ENCODE assay signal across 22 mouse cellular contexts in the genomic region with DNA sequence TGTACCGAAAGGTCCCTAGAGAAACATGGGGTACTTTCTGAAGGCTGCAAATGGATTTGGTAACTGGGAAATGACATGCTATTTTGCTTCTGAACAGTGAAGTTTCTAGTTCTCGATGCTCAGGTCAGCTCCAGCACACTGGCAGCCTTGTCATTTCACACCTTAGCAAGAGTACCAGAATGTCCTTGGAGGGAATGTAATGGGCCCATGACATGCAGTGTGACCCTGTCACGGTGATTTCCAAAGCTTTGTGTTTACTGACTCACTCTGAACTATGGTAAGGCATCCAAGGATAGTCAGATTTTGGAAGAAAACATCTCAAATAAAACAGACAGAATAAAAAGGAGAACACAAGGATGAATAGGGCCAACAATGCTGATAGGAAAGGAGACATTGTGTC. TPM values are rescaled to one million over a fixed set of nuclear protein-coding genes. Genes with fewer than 3 reads are reported as not detected.
DNase-seq lines count a peak whose midpoint lies in the region; ATAC-seq and TF ChIP-seq lines count a peak whose summit lies in the region.
"Had no signal": no experiment of that assay in that cellular context is flagged by ENCODE, and none has a peak within 500 bp of the region (broad histone marks: within the 10 kb centered on the region; RNA-seq: fewer than 3 reads in every experiment).

No protein-coding gene starts in this region.

- DNase-seq in heart, adult 8-10 months (ENCODE audit: low spot score): no peak
- no peak for DNase-seq in MEL (ENCODE audit: low read depth, low spot score)
- peak; percentile 19 to 49 for DNase-seq in adrenal gland, postnatal 36 days
- no peak for DNase-seq in liver, embryonic 14.5 days (ENCODE audit: low read depth in 3 of 3, low spot score in 3 of 3)
- DNase-seq in forebrain, postnatal 0 days: no peak
- DNase-seq in left cerebral cortex, postnatal 4 days: no peak
- DNase-seq in kidney, adult 2 months: no peak
- DNase-seq: cerebellum, adult 9-10 months; gastrocnemius, postnatal 25 days; heart, adult 18-20 months; kidney, adult 9 months; kidney, postnatal 14 days; right cerebral cortex, postnatal 14 days had no signal

- no peaks in the 10 kb centered on the region for H3K9me3 ChIP-seq in heart, embryonic 12.5 days (replicated peaks)
- no peaks in the 10 kb centered on the region for H3K9me3 ChIP-seq in MEL (replicated peaks; ENCODE audit: insufficient read depth, low read length)
- no peaks in the 10 kb centered on the region for H3K9me3 ChIP-seq in liver, embryonic 14.5 days (ENCODE audit: control insufficient read depth, low read length)
- no peaks in the 10 kb centered on the region for H3K9me3 ChIP-seq in forebrain, postnatal 0 days (ENCODE audit: low read length)
- H3K9me3 ChIP-seq: forebrain, embryonic 13.5 days; hindbrain, embryonic 10.5 days; intestine, embryonic 15.5 days; limb, embryonic 10.5 days; midbrain, embryonic 13.5 days had no signal

- TF ChIP-seq CTCF in MEL (IDR thresholded peaks at IDR 0.05 in 2 of 3, conservative IDR thresholded peaks at IDR 0.05 in 1 of 3; ENCODE audit: control insufficient read depth in 1 of 3, insufficient read depth in 1 of 3, low read depth in 2 of 3, low read length in 3 of 3, poor library complexity in 1 of 3, severe bottlenecking in 1 of 3): no peak
- TF ChIP-seq CTCF in liver, embryonic 14.5 days (IDR thresholded peaks at IDR 0.05; ENCODE audit: low read depth): no peak
- no peak for TF ChIP-seq CTCF in forebrain, postnatal 0 days (IDR thresholded peaks at IDR 0.05; ENCODE audit: low read depth)
- no peak for TF ChIP-seq CTCF in kidney, adult 2 months (conservative IDR thresholded peaks at IDR 0.05; ENCODE audit: insufficient read depth, insufficient read length, low read depth, low read length)

- no peaks in the 10 kb centered on the region for H3K27me3 ChIP-seq in heart, embryonic 12.5 days (replicated peaks)
- H3K27me3 ChIP-seq in MEL (ENCODE audit: control insufficient read depth in 1 of 2, insufficient read depth in 2 of 2, low read length in 2 of 2): no peaks in the 10 kb centered on the region
- H3K27me3 ChIP-seq in liver, embryonic 14.5 days (ENCODE audit: control insufficient read depth, insufficient read depth, low read length): no peaks in the 10 kb centered on the region
- no peaks in the 10 kb centered on the region for H3K27me3 ChIP-seq in forebrain, postnatal 0 days (ENCODE audit: insufficient read depth, low read length)
- H3K27me3 ChIP-seq in kidney, adult 2 months (replicated peaks; ENCODE audit: control insufficient read depth, insufficient read depth, low read length): no peaks in the 10 kb centered on the region
- H3K27me3 ChIP-seq: forebrain, embryonic 13.5 days; intestine, embryonic 15.5 days; midbrain, embryonic 13.5 days had no signal

- no peak overlapping the region for H3K9ac ChIP-seq in heart, embryonic 12.5 days
- H3K9ac ChIP-seq in MEL (ENCODE audit: control insufficient read depth, low read depth, low read length, poor library complexity, severe bottlenecking): no peak overlapping the region
- no peak overlapping the region for H3K9ac ChIP-seq in liver, embryonic 14.5 days (replicated peaks)
- no peak overlapping the region for H3K9ac ChIP-seq in forebrain, postnatal 0 days
- H3K9ac ChIP-seq: forebrain, embryonic 13.5 days; intestine, embryonic 15.5 days; midbrain, embryonic 13.5 days had no signal

- intact Hi-C loops in left cerebral cortex, postnatal 4 days (cut with DNase I): no loop called here

- no peak for TF ChIP-seq RAD21 in MEL (IDR thresholded peaks at IDR 0.05; ENCODE audit: low read depth, low read length)

- H3K36me3 ChIP-seq in heart, embryonic 12.5 days: peaks cover 5% of the 10 kb centered on the region; the same call in 1 of the 2 replicates
- H3K36me3 ChIP-seq in MEL (ENCODE audit: control insufficient read depth in 1 of 2, insufficient read depth in 2 of 2, low read length in 2 of 2): peaks cover 0 to 21% of the 10 kb centered on the region in 2 experiments; a peak in 2 of 4 replicates
- H3K36me3 ChIP-seq in liver, embryonic 14.5 days (replicated peaks; ENCODE audit: control insufficient read depth, insufficient read depth, low read depth): no peaks in the 10 kb centered on the region
- peaks cover 6% of the 10 kb centered on the region for H3K36me3 ChIP-seq in forebrain, postnatal 0 days (ENCODE audit: insufficient read depth)
- H3K36me3 ChIP-seq in kidney, adult 2 months (ENCODE audit: control insufficient read depth, insufficient read depth, low read length): no peaks in the 10 kb centered on the region; the same call in 1 of the 2 replicates

- ATAC-seq in heart, embryonic 12.5 days (ENCODE audit: insufficient number of reproducible peaks, low FRiP score): peak; percentile 58; the same call in 1 of the 2 replicates
- peak; percentile 18; the same call in 1 of the 2 replicates for ATAC-seq in liver, embryonic 14.5 days (ENCODE audit: insufficient read depth)
- ATAC-seq in forebrain, postnatal 0 days: no peak
- ATAC-seq: activated CD4-positive, CD25-positive, alpha-beta regulatory T cell, adult 4 months; forebrain, embryonic 13.5 days; hindbrain, embryonic 16.5 days; lung, postnatal 0 days; midbrain, embryonic 13.5 days had no signal

- no peaks in the 10 kb centered on the region for H3K79me2 ChIP-seq in MEL (ENCODE audit: control insufficient read depth, insufficient read depth, low read length, poor library complexity)

- no peak for TF ChIP-seq EP300 in MEL (IDR thresholded peaks at IDR 0.05; ENCODE audit: low read depth in 1 of 2, low read length in 2 of 2)
- no peak for TF ChIP-seq EP300 in liver, embryonic 14.5 days (IDR thresholded peaks at IDR 0.05; ENCODE audit: low read depth)

- 70% methylated on average over 3 of the region's 3 CpGs for WGBS in heart, embryonic 12.5 days
- 72% methylated on average over 3 of the region's 3 CpGs for WGBS in liver, embryonic 14.5 days (ENCODE audit: insufficient replicate concordance)
- WGBS in forebrain, postnatal 0 days: 96% methylated on average over 3 of the region's 3 CpGs
- WGBS in kidney, adult 2 months: 89% methylated on average over 3 of the region's 3 CpGs

- peak overlapping the region; percentile 30; the same call in 1 of the 2 replicates for H3K27ac ChIP-seq in heart, embryonic 12.5 days (ENCODE audit: poor library complexity, severe bottlenecking)
- peak overlapping the region; percentile 69 for H3K27ac ChIP-seq in MEL (ENCODE audit: control insufficient read depth, low read depth, low read length)
- peak overlapping the region; percentile 84 for H3K27ac ChIP-seq in liver, embryonic 14.5 days
- H3K27ac ChIP-seq in forebrain, postnatal 0 days (ENCODE audit: low read depth, low read length): no peak overlapping the region
- no peak overlapping the region for H3K27ac ChIP-seq in kidney, adult 2 months (ENCODE audit: insufficient read depth, low read depth, low read length)
- H3K27ac ChIP-seq: forebrain, embryonic 13.5 days; hindbrain, embryonic 10.5 days; intestine, embryonic 15.5 days; limb, embryonic 10.5 days; midbrain, embryonic 13.5 days had no signal

- H3K4me3 ChIP-seq in heart, embryonic 12.5 days: no peak overlapping the region
- no peak overlapping the region for H3K4me3 ChIP-seq in MEL (ENCODE audit: control insufficient read depth in 1 of 2, insufficient read depth in 1 of 2, low read depth in 2 of 2, low read length in 2 of 2)
- H3K4me3 ChIP-seq in liver, embryonic 14.5 days (ENCODE audit: insufficient read depth in 1 of 2, low read depth in 2 of 2, low read length in 2 of 2): no peak overlapping the region
- no peak overlapping the region for H3K4me3 ChIP-seq in forebrain, postnatal 0 days (ENCODE audit: low read depth, low read length)
- H3K4me3 ChIP-seq in kidney, adult 2 months (ENCODE audit: insufficient read depth, low read depth, low read length): no peak overlapping the region
- H3K4me3 ChIP-seq: forebrain, embryonic 13.5 days; hindbrain, embryonic 10.5 days; intestine, embryonic 15.5 days; limb, embryonic 10.5 days; midbrain, embryonic 13.5 days had no signal

- peaks cover 13% of the 10 kb centered on the region for H3K4me1 ChIP-seq in heart, embryonic 12.5 days (replicated peaks)
- peaks cover 16 to 20% of the 10 kb centered on the region in 2 experiments for H3K4me1 ChIP-seq in MEL (ENCODE audit: control insufficient read depth in 1 of 2, insufficient read depth in 2 of 2, low read length in 2 of 2)
- H3K4me1 ChIP-seq in liver, embryonic 14.5 days (replicated peaks; ENCODE audit: control insufficient read depth in 2 of 2, insufficient read depth in 2 of 2, low read length in 1 of 2): peaks cover 18 to 21% of the 10 kb centered on the region in 2 experiments
- no peaks in the 10 kb centered on the region for H3K4me1 ChIP-seq in forebrain, postnatal 0 days (ENCODE audit: insufficient read depth)
- no peaks in the 10 kb centered on the region for H3K4me1 ChIP-seq in kidney, adult 2 months (ENCODE audit: control insufficient read depth, insufficient read depth, low read length)
- H3K4me1 ChIP-seq: forebrain, embryonic 13.5 days; hindbrain, embryonic 10.5 days; intestine, embryonic 15.5 days; limb, embryonic 10.5 days; midbrain, embryonic 13.5 days had no signal

- TF ChIP-seq POLR2A in MEL (IDR thresholded peaks at IDR 0.05; ENCODE audit: control insufficient read depth in 1 of 2, insufficient read depth in 1 of 2, low read depth in 1 of 2, low read length in 2 of 2, poor library complexity in 1 of 2): no peak
- no peak for TF ChIP-seq POLR2A in kidney, adult 2 months (IDR thresholded peaks at IDR 0.05; ENCODE audit: low read depth, low read length)

- no peak overlapping the region for H3K4me2 ChIP-seq in heart, embryonic 12.5 days
- H3K4me2 ChIP-seq in liver, embryonic 14.5 days (ENCODE audit: low read depth): peak overlapping the region; percentile 55
- H3K4me2 ChIP-seq in forebrain, postnatal 0 days (ENCODE audit: low read depth): no peak overlapping the region
- H3K4me2 ChIP-seq: forebrain, embryonic 13.5 days; intestine, embryonic 15.5 days; midbrain, embryonic 13.5 days had no signal

RNA-seq across cellular contexts. Expression of a gene that starts 42.5 kb away (rescaled TPM):
- 74.3 and 75.7 TPM in 2 replicates for polyA plus RNA-seq in heart, embryonic 12.5 days (2016; fragmentation: Nextera tagmentation; extraction: Ambion mirVana)
- total RNA-seq in heart, adult 8-10 months (2022): 10 to 100 TPM; 83.2 to 94.0 (median 90.4) TPM
- 66.2 and 77.1 TPM in 2 replicates for total RNA-seq in MEL (2012; rRNA removed)
- 100 to 1,000 TPM in 1 of 2 experiments, 10 to 100 TPM in 1; 65.3 to 131 TPM for polyA plus RNA-seq in MEL (2012; ENCODE audit: insufficient read depth in 1 of 2, insufficient read length in 2 of 2, low read depth in 1 of 2, low replicate concordance in 2 of 2, missing spikeins in 1 of 2)
- total RNA-seq in adrenal gland, postnatal 36 days (2021): 100 to 1,000 TPM; 168 TPM
- 13.9 and 50.4 TPM in 2 replicates for polyA plus RNA-seq in liver, embryonic 14.5 days (2012; rRNA removed)
- 49.4 and 52.2 TPM in 2 replicates for polyA plus RNA-seq in liver, embryonic 14.5 days (2014; fragmentation: Nextera tagmentation; extraction: Ambion mirVana)
- 92.8 and 114 TPM in 2 replicates for total RNA-seq in forebrain, postnatal 0 days (2014; rRNA removed)
- 54.1 and 56.8 TPM in 2 replicates for polyA plus RNA-seq in forebrain, postnatal 0 days (2015; fragmentation: Nextera tagmentation; extraction: Ambion mirVana)
- total RNA-seq in left cerebral cortex, postnatal 4 days (2021): 100 to 1,000 TPM in 1 of 2 experiments, 10 to 100 TPM in 1; 99.0 to 102 TPM
- 11.3 and 17.7 TPM in 2 replicates for polyA plus RNA-seq in kidney, adult 2 months (2012; rRNA removed)

RNA-seq across cellular contexts. Expression of a gene that starts 42.5 kb away (rescaled TPM):
- 34.2 and 35.0 TPM in 2 replicates for polyA plus RNA-seq in heart, embryonic 12.5 days (2016; fragmentation: Nextera tagmentation; extraction: Ambion mirVana)
- total RNA-seq in heart, adult 8-10 months (2022): 10 to 100 TPM; 10.4 to 12.2 (median 11.7) TPM
- 0.08 and 0.20 TPM in 2 replicates for total RNA-seq in MEL (2012; rRNA removed)
- under 1 TPM in 1 of 2 experiments, not detected in 1; 0.29 TPM for polyA plus RNA-seq in MEL (2012; ENCODE audit: insufficient read depth in 1 of 2, insufficient read length in 2 of 2, low read depth in 1 of 2, low replicate concordance in 2 of 2, missing spikeins in 1 of 2)
- 10 to 100 TPM; 68.1 to 80.4 TPM for total RNA-seq in adrenal gland, postnatal 36 days (2021)
- 6.2 and 6.3 TPM in 2 replicates for polyA plus RNA-seq in liver, embryonic 14.5 days (2012; rRNA removed)
- 9.7 and 10.1 TPM in 2 replicates for polyA plus RNA-seq in liver, embryonic 14.5 days (2014; fragmentation: Nextera tagmentation; extraction: Ambion mirVana)
- total RNA-seq in forebrain, postnatal 0 days (2014; rRNA removed): 28.5 and 39.4 TPM in 2 replicates
- 23.7 and 27.8 TPM in 2 replicates for polyA plus RNA-seq in forebrain, postnatal 0 days (2015; fragmentation: Nextera tagmentation; extraction: Ambion mirVana)
- 10 to 100 TPM; 25.1 to 25.8 TPM for total RNA-seq in left cerebral cortex, postnatal 4 days (2021)
- polyA plus RNA-seq in kidney, adult 2 months (2012; rRNA removed): 41.9 and 54.7 TPM in 2 replicates

Comparison
In these comparisons a context has a peak if more than half of its experiments do, and no peak if none do; other contexts are left out.
1. H3K27ac ChIP-seq: peak in heart, embryonic 12.5 days (single experiment), MEL (single experiment) and liver, embryonic 14.5 days (single experiment); none in forebrain, postnatal 0 days (single experiment) and kidney, adult 2 months (single experiment).
2. DNase-seq: peak in adrenal gland, postnatal 36 days (2 of 2); none in heart, adult 8-10 months (single experiment), MEL (single experiment), liver, embryonic 14.5 days (0 of 3), forebrain, postnatal 0 days (single experiment), left cerebral cortex, postnatal 4 days (single experiment) and kidney, adult 2 months (single experiment).